Mouse (Mus musculus): ENCODE data around the gene Dnajb13. TPM values are rescaled to one million over a fixed set of nuclear protein-coding genes. Genes with fewer than 3 reads are reported as not detected.

Gene Dnajb13
- total RNA-seq, 2 experiments from 2014 or later = not detected

GRCm38 (mm10) chr7:100459862-100460261, 54.9 kb downstream of the Dnajb13 start:
- DNase-seq (ENCODE audit: low spot score) = no peak

GRCm38 (mm10) chr7:100458153-100458552, 56.6 kb downstream of the Dnajb13 start:
- no peak for DNase-seq (ENCODE audit: low spot score)

Other genes starting within 250 kb of the Dnajb13 start
- under 1 TPM; 0.11 to 0.14 TPM for gene P4ha3, start 229.4 kb downstream of the Dnajb13 start, total RNA-seq (2021)
- gene C2cd3, start 142.7 kb downstream of the Dnajb13 start, total RNA-seq (2021) = 1 to 10 TPM; 5.5 to 6.1 TPM
- 10 to 100 TPM; 22.6 to 24.6 TPM for gene Ppme1, start 142.7 kb downstream of the Dnajb13 start, total RNA-seq (2021)
- gene Ucp3, start 42.0 kb downstream of the Dnajb13 start, total RNA-seq (2021) = 100 to 1,000 TPM in 1 of 2 experiments, 10 to 100 TPM in 1; 94.4 to 203 TPM
- 10 to 100 TPM; 16.6 to 17.4 TPM for gene Ucp2, start 21.6 kb downstream of the Dnajb13 start, total RNA-seq (2021)
- 10 to 100 TPM; 10.1 to 11.7 TPM for gene Coa4, start 22.1 kb upstream of the Dnajb13 start, total RNA-seq (2021)
- gene Rab6a, start 92.5 kb upstream of the Dnajb13 start, total RNA-seq (2021) = 10 to 100 TPM; 65.5 to 68.8 TPM
- gene Mrpl48, start 93.3 kb upstream of the Dnajb13 start, total RNA-seq (2021) = 10 to 100 TPM; 54.7 to 60.4 TPM
- gene Plekhb1, start 147.5 kb upstream of the Dnajb13 start, total RNA-seq (2021) = 100 to 1,000 TPM in 1 of 2 experiments, 10 to 100 TPM in 1; 76.1 to 103 TPM
- gene Fam168a, start 191.7 kb upstream of the Dnajb13 start, total RNA-seq (2021) = 10 to 100 TPM; 38.8 to 43.5 TPM